Mouse (Mus musculus) G1E (cell line): ENCODE data around the gene Gfra1. TPM values are rescaled to one million over a fixed set of nuclear protein-coding genes. Genes with fewer than 3 reads are reported as not detected.

Experiments
- ATAC-seq: 2 replicates; pipeline ENCODE4 v1.8.0; 2016; ENCODE audit warnings: mild to moderate bottlenecking; ENCODE audit not compliant: insufficient number of reproducible peaks, poor library complexity, low FRiP score, severe bottlenecking; ENCODE audit errors: extremely low read depth
- DNase-seq: peaks from one replicate; pipeline ENCODE4 v3.0.0; 2012; ENCODE audit warnings: low spot score
- H3K27me3 ChIP-seq: 2 replicates; pipeline ENCODE4 v1.6.1; 2012; ENCODE audit warnings: mild to moderate bottlenecking, low read length, inconsistent platforms; ENCODE audit not compliant: insufficient read depth
- H3K36me3 ChIP-seq: replicated peaks from 2 replicates; pipeline ENCODE3; 2012; ENCODE audit warnings: mild to moderate bottlenecking, inconsistent platforms
- H3K4me1 ChIP-seq: 2 replicates; pipeline ENCODE4 v1.6.1; 2012; ENCODE audit warnings: low read depth, low read length, inconsistent platforms, mixed read lengths; ENCODE audit not compliant: insufficient read depth
- H3K4me3 ChIP-seq: 2 replicates; pipeline ENCODE4 v1.5.1; 2012; ENCODE audit warnings: low read depth, mild to moderate bottlenecking, inconsistent platforms, low read length, moderate library complexity, mixed read lengths
- H3K9me3 ChIP-seq: replicated peaks from 2 replicates; pipeline ENCODE4 v1.6.1; 2012; ENCODE audit warnings: inconsistent platforms
- CTCF ChIP-seq: IDR thresholded peaks from 2 replicates; pipeline ENCODE4 v1.5.1; 2012; ENCODE audit warnings: low read depth, low read length, inconsistent platforms, mixed read lengths
- GATA1 ChIP-seq: IDR thresholded peaks from 2 replicates; pipeline ENCODE4 v1.6.1; 2012; ENCODE audit warnings: borderline replicate concordance, low read length, inconsistent platforms, mixed read lengths
- GATA2 ChIP-seq: IDR thresholded peaks from 2 replicates; pipeline ENCODE4 v1.6.1; 2012; ENCODE audit warnings: low read depth, low read length, inconsistent platforms, borderline replicate concordance
- POLR2AphosphoS5 ChIP-seq: IDR thresholded peaks from 2 replicates; pipeline ENCODE4 v1.6.1; 2012; ENCODE audit warnings: low read depth, low read length, inconsistent platforms; ENCODE audit not compliant: insufficient replicate concordance
- TAL1 ChIP-seq: conservative IDR thresholded peaks from 2 replicates; pipeline ENCODE4 v1.6.1; 2012; ENCODE audit warnings: low read depth, low read length, inconsistent platforms, mixed read lengths
- polyA plus RNA-seq: library from polyadenylated mRNA; stranded (reverse); fragments of >175 nt; gene quantifications from 2 replicates; pipeline ENCODE4 v1.2.3, GENCODE M21; 2012
- total RNA-seq, 2 experiments: library from RNA; stranded (forward) in 1 of 2; stranded (reverse) in 1 of 2; fragments of 200-1000 nt in 1 of 2; fragments of >200 nt in 1 of 2; fragmentation: Nextera tagmentation in 1 of 2; gene quantifications; 2 replicates each; pipeline ENCODE4 v1.2.3; 2014 to 2017

The Gfra1 gene
- total and polyA plus RNA-seq, 3 experiments = 0.16 TPM; not detected in 2

- Histone ChIP-seq H3K4me3 (no peak overlapping the region), H3K9me3 (peaks cover 23% of the 10 kb centered on the region), H3K36me3 (no peaks in the 10 kb centered on the region), H3K27me3 (no peaks in the 10 kb centered on the region), H3K4me1 (no peaks in the 10 kb centered on the region)
- DNase-seq = no peak
- TF ChIP-seq CTCF (no peak), TAL1 (no peak), GATA2 (no peak), POLR2AphosphoS5 (no peak), GATA1 (no peak)
- no peak for ATAC-seq
Observed at GRCm38 (mm10) chr19:58436874-58437273, 18.8 kb downstream of the Gfra1 start.

- Histone ChIP-seq H3K9me3 (peaks cover 23% of the 10 kb centered on the region), H3K36me3 (no peaks in the 10 kb centered on the region), H3K4me3 (no peak overlapping the region), H3K27me3 (no peaks in the 10 kb centered on the region), H3K4me1 (no peaks in the 10 kb centered on the region)
- no peak for DNase-seq
- no peak for ATAC-seq
- TF ChIP-seq GATA1 (no peak), POLR2AphosphoS5 (no peak), GATA2 (no peak), TAL1 (no peak), CTCF (no peak)
Observed at GRCm38 (mm10) chr19:58435877-58436276, 19.8 kb downstream of the Gfra1 start.

GRCm38 (mm10) chr19:58432840-58433239, 22.9 kb downstream of the Gfra1 start:
- Histone ChIP-seq H3K4me3 (no peak overlapping the region), H3K27me3 (no peaks in the 10 kb centered on the region), H3K9me3 (peaks cover 13% of the 10 kb centered on the region), H3K4me1 (no peaks in the 10 kb centered on the region), H3K36me3 (no peaks in the 10 kb centered on the region)
- no peak for ATAC-seq
- no peak for DNase-seq
- TF ChIP-seq GATA1 = no peak
- no peak for TF ChIP-seq TAL1
- TF ChIP-seq CTCF = no peak
- TF ChIP-seq POLR2AphosphoS5 = no peak
- TF ChIP-seq GATA2 = no peak

- peaks cover 9% of the 10 kb centered on the region for H3K9me3 ChIP-seq
- no peak for TF ChIP-seq CTCF
- TF ChIP-seq GATA1 = no peak
- TF ChIP-seq GATA2 = no peak
- TF ChIP-seq TAL1 = no peak
- no peak for TF ChIP-seq POLR2AphosphoS5
- ATAC-seq (no peak), DNase-seq (no peak)
- no peaks in the 10 kb centered on the region for H3K4me1 ChIP-seq
- H3K36me3 ChIP-seq = no peaks in the 10 kb centered on the region
- H3K4me3 ChIP-seq = no peak overlapping the region
- no peaks in the 10 kb centered on the region for H3K27me3 ChIP-seq
Observed at GRCm38 (mm10) chr19:58428546-58428945, 27.2 kb downstream of the Gfra1 start.

- no peak for TF ChIP-seq TAL1
- no peak for TF ChIP-seq CTCF
- TF ChIP-seq GATA1 = no peak
- no peak for TF ChIP-seq POLR2AphosphoS5
- TF ChIP-seq GATA2 = no peak
- ATAC-seq (no peak), DNase-seq (no peak)
- no peak overlapping the region for H3K4me3 ChIP-seq
- no peaks in the 10 kb centered on the region for H3K27me3 ChIP-seq
- H3K9me3 ChIP-seq = peaks cover 9% of the 10 kb centered on the region; the same call in 1 of the 2 replicates
- no peaks in the 10 kb centered on the region for H3K36me3 ChIP-seq
- H3K4me1 ChIP-seq = no peaks in the 10 kb centered on the region
Observed at GRCm38 (mm10) chr19:58427348-58427747, 28.4 kb downstream of the Gfra1 start.

- TF ChIP-seq GATA2 = no peak
- TF ChIP-seq TAL1 = no peak
- no peak for TF ChIP-seq POLR2AphosphoS5
- TF ChIP-seq GATA1 = no peak
- no peak for TF ChIP-seq CTCF
- Histone ChIP-seq H3K9me3 (peaks cover 13% of the 10 kb centered on the region), H3K36me3 (no peaks in the 10 kb centered on the region), H3K27me3 (no peaks in the 10 kb centered on the region), H3K4me1 (no peaks in the 10 kb centered on the region), H3K4me3 (no peak overlapping the region)
- ATAC-seq = no peak
- DNase-seq = no peak
Observed at GRCm38 (mm10) chr19:58424928-58425327, 30.8 kb downstream of the Gfra1 start.

GRCm38 (mm10) chr19:58424179-58424578, 31.5 kb downstream of the Gfra1 start:
- Histone ChIP-seq H3K36me3 (no peaks in the 10 kb centered on the region), H3K4me1 (no peaks in the 10 kb centered on the region), H3K4me3 (no peak overlapping the region), H3K27me3 (no peaks in the 10 kb centered on the region), H3K9me3 (peaks cover 16% of the 10 kb centered on the region)
- ATAC-seq (no peak), DNase-seq (no peak)
- no peak for TF ChIP-seq GATA1
- no peak for TF ChIP-seq TAL1
- no peak for TF ChIP-seq POLR2AphosphoS5
